Mouse (Mus musculus): Measurements from ENCODE around the gene Mfsd12. TPM values are rescaled to one million over a fixed set of nuclear protein-coding genes. Genes with fewer than 3 reads are reported as not detected.

Mfsd12 gene
- total and polyA plus RNA-seq, 3 experiments = 22.5 to 29.0 TPM; not detected in 1

DNA sequence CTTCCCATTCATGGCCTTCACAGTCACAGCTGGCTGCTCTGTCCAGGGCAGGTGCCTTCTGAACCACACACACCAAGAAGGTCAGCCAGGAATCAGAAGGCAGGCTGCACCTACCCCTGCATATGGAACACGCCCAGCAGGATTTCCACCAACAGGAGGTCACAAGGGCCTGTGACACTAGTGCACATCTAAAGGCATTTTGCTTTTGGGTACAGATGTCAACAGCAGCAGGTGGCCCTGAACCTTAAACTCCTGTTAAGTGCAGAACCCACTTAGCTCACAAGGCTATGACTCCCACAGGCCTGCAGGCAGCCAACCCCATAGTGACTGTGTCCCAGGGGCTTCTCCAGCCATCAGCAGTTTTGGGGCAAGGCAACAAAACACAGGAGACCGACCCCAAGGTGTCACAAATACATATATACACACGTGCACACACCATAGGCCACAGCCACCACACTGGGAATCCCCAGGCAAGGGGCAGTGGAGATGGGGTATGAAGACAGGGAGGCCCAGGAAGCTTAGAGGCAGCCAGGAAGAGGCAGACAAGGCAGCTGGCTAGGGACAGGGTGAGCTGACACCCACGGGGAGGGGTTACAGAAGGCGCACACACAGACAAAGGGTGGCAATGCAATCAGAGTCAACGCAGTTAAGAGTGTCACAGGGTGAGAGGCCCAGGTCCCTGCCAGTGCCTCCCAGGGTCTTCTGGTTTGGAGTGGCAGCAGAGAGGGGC is 9.4 kb downstream of the Mfsd12 start:
- Histone ChIP-seq H3K4me1 (ENCODE audit: control insufficient read depth in 1 of 2, insufficient read depth in 2 of 2, low read length in 2 of 2) (peaks cover 0 to 5% of the 10 kb centered on the region in 2 experiments; a peak in 1 of 4 replicates), H3K4me3 (ENCODE audit: control insufficient read depth in 1 of 2, insufficient read depth in 1 of 2, low read depth in 2 of 2, low read length in 2 of 2) (no peak overlapping the region), H3K9me3 (replicated peaks; ENCODE audit: insufficient read depth, low read length) (no peaks in the 10 kb centered on the region), H3K27me3 (ENCODE audit: control insufficient read depth in 1 of 2, insufficient read depth in 2 of 2, low read length in 2 of 2) (no peaks in the 10 kb centered on the region), H3K79me2 (ENCODE audit: control insufficient read depth, insufficient read depth, low read length, poor library complexity) (no peaks in the 10 kb centered on the region), H3K36me3 (ENCODE audit: control insufficient read depth in 1 of 2, insufficient read depth in 2 of 2, low read length in 2 of 2) (0 out of 4 replicates have a peak, but pooled peaks cover 0 to 3% of the 10 kb centered on the region in 2 experiments), H3K27ac (ENCODE audit: control insufficient read depth, low read depth, low read length) (no peak overlapping the region), H3K9ac (ENCODE audit: control insufficient read depth, low read depth, low read length, poor library complexity, severe bottlenecking) (no peak overlapping the region)
- TF ChIP-seq CHD1 (IDR thresholded peaks at IDR 0.05; ENCODE audit: low read depth, low read length) (no peak), MEF2A (IDR thresholded peaks at IDR 0.05; ENCODE audit: extremely low read depth, insufficient replicate concordance, low read depth, low read length, poor library complexity, severe bottlenecking) (no peak), TAL1 (IDR thresholded peaks at IDR 0.05; ENCODE audit: low read length) (no peak), ZC3H11A (IDR thresholded peaks at IDR 0.05; ENCODE audit: low read depth, low read length) (no peak), ETS1 (IDR thresholded peaks at IDR 0.05; ENCODE audit: low read depth, low read length) (no peak), UBTF (IDR thresholded peaks at IDR 0.05; ENCODE audit: borderline replicate concordance, insufficient read depth, low read depth, low read length) (no peak), GATA1 (IDR thresholded peaks at IDR 0.05; ENCODE audit: low read depth, low read length) (no peak), POLR2A (IDR thresholded peaks at IDR 0.05; ENCODE audit: control insufficient read depth in 1 of 2, insufficient read depth in 1 of 2, low read depth in 1 of 2, low read length in 2 of 2, poor library complexity in 1 of 2) (peak; percentile 9 to 19; a peak in 1 of 4 replicates), USF1 (IDR thresholded peaks at IDR 0.05; ENCODE audit: low read depth, low read length) (no peak), SMC3 (IDR thresholded peaks at IDR 0.05; ENCODE audit: low read depth, low read length) (peak; percentile 8), HCFC1 (IDR thresholded peaks at IDR 0.05; ENCODE audit: low read depth, low read length) (no peak), TBP (IDR thresholded peaks at IDR 0.05; ENCODE audit: low read depth, low read length) (no peak), MAFK (IDR thresholded peaks at IDR 0.05; ENCODE audit: borderline replicate concordance, low read depth, low read length) (no peak), POLR2AphosphoS5 (IDR thresholded peaks at IDR 0.05; ENCODE audit: borderline replicate concordance, low read depth, low read length) (peak; percentile 85; the same call in 1 of the 2 replicates), ZNF384 (IDR thresholded peaks at IDR 0.05; ENCODE audit: low read depth, low read length) (no peak), CTCF (IDR thresholded peaks at IDR 0.05 in 2 of 3, conservative IDR thresholded peaks at IDR 0.05 in 1 of 3; ENCODE audit: control insufficient read depth in 1 of 3, insufficient read depth in 1 of 3, low read depth in 2 of 3, low read length in 3 of 3, poor library complexity in 1 of 3, severe bottlenecking in 1 of 3) (no peak), RCOR1 (IDR thresholded peaks at IDR 0.05; ENCODE audit: low read depth, low read length) (no peak), POLR2AphosphoS2 (IDR thresholded peaks at IDR 0.05; ENCODE audit: low read length) (peak; percentile 69), CHD2 (IDR thresholded peaks at IDR 0.05; ENCODE audit: low read length) (peak; percentile 5; the same call in 1 of the 2 replicates), RAD21 (IDR thresholded peaks at IDR 0.05; ENCODE audit: low read depth, low read length) (no peak), ZMIZ1 (IDR thresholded peaks at IDR 0.05; ENCODE audit: low read depth, low read length) (peak; percentile 31; the same call in 1 of the 2 replicates), TCF12 (IDR thresholded peaks at IDR 0.05; ENCODE audit: low read depth, low read length) (no peak), JUND (IDR thresholded peaks at IDR 0.05; ENCODE audit: low read depth, low read length) (no peak), NRF1 (IDR thresholded peaks at IDR 0.05; ENCODE audit: insufficient read depth, low read depth, low read length, poor library complexity, severe bottlenecking) (no peak), NELFE (IDR thresholded peaks at IDR 0.05; ENCODE audit: low read depth, low read length) (no peak), MYB (IDR thresholded peaks at IDR 0.05; ENCODE audit: low read depth, low read length) (no peak), SIN3A (IDR thresholded peaks at IDR 0.05; ENCODE audit: low read length) (no peak)
- DNase-seq (ENCODE audit: low read depth, low spot score) = peak; percentile 53

Measured in MEL (cell line).